Mouse (Mus musculus) olfactory bulb, adult 2 months (tissue): ENCODE measurements around the gene Slc16a3. TPM values are rescaled to one million over a fixed set of nuclear protein-coding genes. Genes with fewer than 3 reads are reported as not detected.

Source experiments
- H3K27ac ChIP-seq: fragments of 200-500 bp; 2 replicates; pipeline ENCODE4 v1.5.1; 2012; ENCODE audit warnings: low read depth, low read length; ENCODE audit not compliant: insufficient read depth
- H3K4me1 ChIP-seq: fragments of 200-500 bp; 2 replicates; pipeline ENCODE4 v1.6.1; 2012; ENCODE audit warnings: low read length; ENCODE audit not compliant: control insufficient read depth, insufficient read depth
- H3K4me3 ChIP-seq: fragments of 200-500 bp; 2 replicates; pipeline ENCODE4 v1.5.1; 2012; ENCODE audit warnings: mild to moderate bottlenecking, low read depth, low read length, moderate library complexity; ENCODE audit not compliant: insufficient read depth
- CTCF ChIP-seq: fragments of 200-500 bp; IDR thresholded peaks from 2 replicates; pipeline ENCODE4 v1.5.1; 2012; ENCODE audit warnings: low read depth, mild to moderate bottlenecking, low read length, moderate library complexity; ENCODE audit not compliant: insufficient read depth
- POLR2A ChIP-seq: fragments of 200-500 bp; IDR thresholded peaks from 2 replicates; pipeline ENCODE4 v1.6.1; 2012; ENCODE audit warnings: mild to moderate bottlenecking, low read depth, low read length, moderate library complexity; ENCODE audit not compliant: insufficient read depth
- WGBS: fragments of 180-500 bp; shearing (Covaris S2); methylation state at CpG from one replicate; pipeline ENCODE4 v1.1.7; 2018; 5-methylcytosine and 5-hydroxymethylcytosine counted together
- polyA plus RNA-seq: library from polyadenylated mRNA; stranded (reverse); fragments of >200 nt; gene quantifications from 2 replicates; pipeline ENCODE4 v1.2.4, GENCODE M21; 2012; ENCODE audit warnings: low replicate concordance; ENCODE audit not compliant: missing spikeins, insufficient read depth, insufficient read length

The Slc16a3 gene
- polyA plus RNA-seq, 1 experiment, result not detected

GRCm38 (mm10) chr11:120984448-120985330 lies 36.4 kb downstream of the Slc16a3 start:
- TF ChIP-seq CTCF (no peak), POLR2A (no peak)
- H3K27ac ChIP-seq, result no peak overlapping the region

DNA sequence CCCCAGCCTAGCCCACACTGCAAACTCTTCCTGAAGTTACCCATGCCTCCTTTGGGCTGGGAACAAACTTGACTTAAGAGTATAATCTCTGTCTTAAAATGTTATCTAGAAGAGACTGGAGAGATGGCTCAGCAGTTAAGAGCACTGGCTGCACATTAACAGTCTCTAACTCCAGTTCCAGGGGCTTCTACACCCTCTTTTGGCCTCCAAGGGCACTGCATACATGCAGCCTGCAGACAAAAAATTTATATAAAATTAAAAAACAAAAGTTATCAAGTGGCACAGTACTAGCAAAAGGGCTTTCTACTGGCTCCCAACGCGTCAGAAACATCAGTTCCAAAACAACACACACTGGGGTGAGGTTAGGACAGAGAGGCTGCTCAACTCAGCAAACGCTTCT lies 39.3 kb downstream of the Slc16a3 start:
- Histone ChIP-seq H3K27ac (no peak overlapping the region), H3K4me3 (no peak overlapping the region), H3K4me1 (peaks cover 18% of the 10 kb centered on the region)
- TF ChIP-seq POLR2A, result no peak
- no peak for TF ChIP-seq CTCF
- 50% methylated on average over 3 of the region's 3 CpGs for WGBS

More at GRCm38 (mm10) chr11:120984448-120985330, 36.4 kb downstream of the Slc16a3 start:
- Histone ChIP-seq H3K4me1 (peaks cover 12% of the 10 kb centered on the region), H3K4me3 (no peak overlapping the region)
- WGBS, result 43% methylated on average over 4 of the region's 4 CpGs

DNA sequence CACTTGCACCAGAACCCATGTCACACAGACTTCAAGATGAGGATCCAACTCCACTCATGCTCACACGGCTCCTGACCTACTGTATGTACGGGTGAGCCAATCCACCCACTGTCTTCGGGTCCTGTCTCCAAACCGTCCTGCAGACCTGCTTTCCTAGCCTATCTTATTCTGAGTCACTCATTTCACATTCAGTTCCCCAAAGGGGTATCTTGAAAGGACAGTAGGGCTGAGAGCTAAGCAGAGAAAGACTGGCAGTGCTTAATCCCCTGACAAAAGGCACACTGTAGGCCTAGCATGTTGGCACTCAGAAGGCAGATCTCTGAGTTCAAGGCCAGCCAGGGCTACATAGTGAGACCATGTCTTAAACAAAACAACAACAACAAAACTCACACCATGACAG lies 40.1 kb downstream of the Slc16a3 start:
- Histone ChIP-seq H3K27ac (no peak overlapping the region), H3K4me1 (peaks cover 21% of the 10 kb centered on the region), H3K4me3 (no peak overlapping the region)
- 24% methylated on average over 4 of the region's 4 CpGs for WGBS
- TF ChIP-seq POLR2A, result no peak

DNA sequence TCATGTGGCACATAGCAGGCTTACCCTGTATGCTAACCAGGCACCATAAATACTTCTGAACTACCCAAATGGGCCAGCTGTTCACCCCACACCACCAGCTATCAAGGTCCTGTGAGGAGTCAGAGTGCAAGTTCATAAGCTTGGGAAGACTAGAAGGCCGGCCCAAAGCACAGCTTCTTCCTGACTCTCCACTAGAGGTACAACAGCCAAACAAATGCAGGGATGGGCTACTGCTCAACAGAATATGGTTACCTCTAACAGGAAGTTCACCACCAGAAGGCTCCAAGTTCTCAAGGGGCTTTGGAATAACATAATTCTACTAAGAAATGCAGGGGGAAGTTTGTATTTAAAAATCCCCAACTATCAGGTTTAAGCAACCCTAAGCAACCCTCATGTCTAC lies 41.2 kb downstream of the Slc16a3 start:
- WGBS, result 3% methylated on average over 1 of the region's 1 CpGs
- Histone ChIP-seq H3K27ac (no peak overlapping the region), H3K4me1 (peaks cover 22% of the 10 kb centered on the region), H3K4me3 (peak overlapping the region; percentile 25)
- TF ChIP-seq CTCF (no peak), POLR2A (no peak)

- 4% methylated on average over 29 of the region's 35 CpGs for WGBS
- Histone ChIP-seq H3K27ac (peak overlapping the region; percentile 19; the same call in 1 of the 2 replicates), H3K4me3 (peak overlapping the region; percentile 100), H3K4me1 (peaks cover 22% of the 10 kb centered on the region)
- no peak for TF ChIP-seq CTCF
- TF ChIP-seq POLR2A, result no peak
Observed at GRCm38 (mm10) chr11:120990126-120990781, 42.0 kb downstream of the Slc16a3 start.

GRCm38 (mm10) chr11:120990951-120991526 lies 42.8 kb downstream of the Slc16a3 start, which contains the start of gene Csnk1d:
Gene Csnk1d, minus strand, starts transcription at chr11:120991330.
- peak within 1 kb of the TSS; percentile 96 for H3K27ac ChIP-seq
- H3K4me1 ChIP-seq, result peaks cover 22% of the 10 kb centered on the region
- whole genome bisulfite sequencing, result under 1% methylated on average over 58 of the region's 59 CpGs
- peak; percentile 37; the same call in 1 of the 2 replicates for TF ChIP-seq POLR2A
- TF ChIP-seq CTCF, result no peak
- peak within 1 kb of the TSS; percentile 100 for H3K4me3 ChIP-seq

DNA sequence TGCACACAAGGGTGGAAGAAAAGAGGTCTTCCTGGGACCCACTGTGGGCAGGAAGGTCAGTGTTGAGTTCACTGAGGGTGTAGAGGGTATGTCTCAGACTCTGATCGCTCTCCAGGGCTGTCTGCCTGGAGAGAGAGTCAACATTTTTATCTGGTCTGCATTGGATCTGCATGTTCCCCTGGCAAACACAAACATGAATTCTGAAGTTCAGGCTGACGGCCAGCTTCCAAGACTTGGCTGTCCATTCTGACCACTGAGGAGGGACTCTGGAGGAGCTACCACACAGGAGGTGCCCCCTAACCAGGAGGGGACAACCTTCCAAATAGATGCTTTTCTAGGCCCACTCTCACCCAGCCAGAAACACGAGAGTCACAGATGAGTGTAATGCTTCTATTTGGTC lies 43.5 kb downstream of the Slc16a3 start:
- Histone ChIP-seq H3K4me1 (peaks cover 22% of the 10 kb centered on the region), H3K4me3 (peak overlapping the region; percentile 100), H3K27ac (peak overlapping the region; percentile 78)
- TF ChIP-seq CTCF, result no peak
- no peak for TF ChIP-seq POLR2A
- 29% methylated on average over 3 of the region's 3 CpGs for WGBS

DNA sequence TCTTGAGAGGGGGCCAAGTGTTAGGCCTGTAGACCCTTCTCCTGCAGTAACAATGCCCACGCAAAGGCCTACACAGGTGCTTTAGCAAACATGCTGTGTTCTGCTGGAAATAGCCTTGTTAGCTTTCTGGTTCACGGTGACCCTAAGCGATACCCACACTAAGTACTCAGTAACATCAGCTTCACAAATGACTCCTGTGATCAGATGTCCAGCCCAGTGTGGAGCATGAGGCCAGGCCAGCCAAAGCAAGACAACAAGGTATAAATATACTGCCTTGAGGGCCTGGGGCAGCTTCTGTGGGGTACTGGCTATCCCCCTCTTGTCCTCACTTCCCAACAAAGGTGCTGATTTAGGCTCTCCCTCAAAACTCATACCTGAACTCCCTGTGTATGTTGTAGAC lies 44.8 kb downstream of the Slc16a3 start:
- no peak overlapping the region for H3K4me3 ChIP-seq
- WGBS, result 98% methylated on average over 3 of the region's 3 CpGs
- no peak overlapping the region for H3K27ac ChIP-seq
- peaks cover 22% of the 10 kb centered on the region for H3K4me1 ChIP-seq
- no peak for TF ChIP-seq CTCF

DNA sequence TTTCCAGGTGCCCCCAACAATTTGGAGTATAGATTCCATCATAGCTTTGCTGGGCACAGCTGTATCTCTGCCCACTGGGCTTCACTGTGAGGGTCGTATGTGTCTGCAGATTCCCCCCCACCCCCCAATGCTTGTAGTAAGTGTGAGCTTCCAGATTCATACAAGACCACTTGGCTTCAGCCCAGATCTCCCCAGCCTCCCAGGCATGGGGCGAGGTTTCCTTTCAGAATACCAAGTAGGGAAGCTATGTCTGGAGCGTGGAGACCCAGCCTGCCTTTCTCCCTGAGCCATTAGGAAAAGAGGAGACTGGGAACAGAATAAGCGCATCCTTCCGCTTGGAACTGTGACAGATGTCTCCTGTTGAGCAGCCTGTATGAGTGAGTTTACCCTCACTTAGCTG lies 45.3 kb downstream of the Slc16a3 start:
- Histone ChIP-seq H3K4me3 (no peak overlapping the region), H3K4me1 (peaks cover 20% of the 10 kb centered on the region), H3K27ac (no peak overlapping the region)
- WGBS, result 58% methylated on average over 5 of the region's 5 CpGs
- TF ChIP-seq POLR2A, result no peak
- no peak for TF ChIP-seq CTCF
